Mouse (Mus musculus) heart, postnatal 0 days (tissue): ENCODE measurements around the gene Cd274. TPM values are rescaled to one million over a fixed set of nuclear protein-coding genes. Genes with fewer than 3 reads are reported as not detected.

Experiments used
- ATAC-seq: fragments of 200-750 bp; cut with Nextera tagmentation; 2 replicates; pipeline ENCODE4 v1.8.0; 2017; ENCODE audit warnings: low read depth, moderate number of reproducible peaks, moderate library complexity; ENCODE audit not compliant: insufficient read depth
- DNase-seq: peaks from one replicate; pipeline ENCODE4 v3.0.0-alpha.2; 2016; ENCODE audit warnings: low spot score
- H3K27ac ChIP-seq: fragments of 300-500 bp; sonication (generic); 2 replicates; pipeline ENCODE4 v1.5.1; 2014; ENCODE audit warnings: low read depth, mild to moderate bottlenecking
- H3K27me3 ChIP-seq: fragments of 300-500 bp; sonication (generic); 2 replicates; pipeline ENCODE4 v1.6.1; 2014; ENCODE audit warnings: low read length, mixed read lengths; ENCODE audit not compliant: control insufficient read depth, insufficient read depth
- H3K36me3 ChIP-seq: fragments of 300-500 bp; sonication (generic); replicated peaks from 2 replicates; pipeline ENCODE4 v1.6.1; 2014; ENCODE audit warnings: low read length, mixed read lengths; ENCODE audit not compliant: control insufficient read depth, insufficient read depth
- H3K4me1 ChIP-seq: fragments of 300-500 bp; sonication (generic); 2 replicates; pipeline ENCODE4 v1.6.1; 2014; ENCODE audit warnings: antibody characterized with exemption; ENCODE audit not compliant: control insufficient read depth, insufficient read depth
- H3K4me2 ChIP-seq: fragments of 300-500 bp; sonication (generic); 2 replicates; pipeline ENCODE4 v1.6.1; 2014; ENCODE audit warnings: low read depth, mild to moderate bottlenecking, low read length, moderate library complexity
- H3K4me3 ChIP-seq: fragments of 300-500 bp; sonication (generic); 2 replicates; pipeline ENCODE4 v1.5.1; 2014; ENCODE audit warnings: low read depth, low read length
- H3K9ac ChIP-seq: fragments of 300-500 bp; sonication (generic); replicated peaks from 2 replicates; pipeline ENCODE4 v1.6.1; 2014; ENCODE audit warnings: low read depth, low read length, mixed read lengths
- H3K9me3 ChIP-seq: fragments of 300-500 bp; sonication (generic); replicated peaks from 2 replicates; pipeline ENCODE4 v1.6.1; 2016; ENCODE audit warnings: low read length; ENCODE audit not compliant: control insufficient read depth
- CTCF ChIP-seq: IDR thresholded peaks from 2 replicates; pipeline ENCODE4 v1.5.1; 2016; ENCODE audit warnings: antibody characterized with exemption, control low read depth, low read depth
- EP300 ChIP-seq: IDR thresholded peaks from 2 replicates; pipeline ENCODE4 v1.6.1; 2016; ENCODE audit warnings: antibody characterized with exemption, low read depth
- WGBS: fragments of 180-500 bp; shearing (Covaris S2); extraction: QIAGEN DNeasy Blood & Tissue Kit; methylation state at CpG from one replicate; pipeline ENCODE4 v1.1.7; 2014; 5-methylcytosine and 5-hydroxymethylcytosine counted together
- polyA plus RNA-seq: library from polyadenylated mRNA; unstranded; fragments of >200 nt; fragmentation: Nextera tagmentation; extraction: Ambion mirVana; gene quantifications from 2 replicates; pipeline ENCODE4 v1.2.1, GENCODE M21; 2015
- total RNA-seq: library from RNA; depleted of rRNA; stranded (reverse); fragments of >200 nt; gene quantifications from 2 replicates; pipeline ENCODE4 v1.2.3, GENCODE M21; 2014; ENCODE audit warnings: low replicate concordance

Gene Cd274
- total and polyA plus RNA-seq, 2 experiments from 2014 or later, result 0.04 to 0.23 TPM

- WGBS, result 50% methylated on average over 5 of the region's 5 CpGs
- DNase-seq (no peak), ATAC-seq (no peak)
- H3K36me3 ChIP-seq, result peaks cover 9% of the 10 kb centered on the region; the same call in 1 of the 2 replicates
- H3K4me1 ChIP-seq, result peaks cover 6% of the 10 kb centered on the region; the same call in 1 of the 2 replicates
- TF ChIP-seq EP300 (no peak), CTCF (no peak)
- H3K27me3 ChIP-seq, result no peaks in the 10 kb centered on the region
- H3K4me3 ChIP-seq, result no peak overlapping the region
- no peak overlapping the region for H3K9ac ChIP-seq
- no peaks in the 10 kb centered on the region for H3K9me3 ChIP-seq
- H3K27ac ChIP-seq, result no peak overlapping the region
- no peak overlapping the region for H3K4me2 ChIP-seq
These were observed 7.0 kb upstream of the Cd274 start for GRCm38 (mm10) chr19:29360251-29360650.

DNA sequence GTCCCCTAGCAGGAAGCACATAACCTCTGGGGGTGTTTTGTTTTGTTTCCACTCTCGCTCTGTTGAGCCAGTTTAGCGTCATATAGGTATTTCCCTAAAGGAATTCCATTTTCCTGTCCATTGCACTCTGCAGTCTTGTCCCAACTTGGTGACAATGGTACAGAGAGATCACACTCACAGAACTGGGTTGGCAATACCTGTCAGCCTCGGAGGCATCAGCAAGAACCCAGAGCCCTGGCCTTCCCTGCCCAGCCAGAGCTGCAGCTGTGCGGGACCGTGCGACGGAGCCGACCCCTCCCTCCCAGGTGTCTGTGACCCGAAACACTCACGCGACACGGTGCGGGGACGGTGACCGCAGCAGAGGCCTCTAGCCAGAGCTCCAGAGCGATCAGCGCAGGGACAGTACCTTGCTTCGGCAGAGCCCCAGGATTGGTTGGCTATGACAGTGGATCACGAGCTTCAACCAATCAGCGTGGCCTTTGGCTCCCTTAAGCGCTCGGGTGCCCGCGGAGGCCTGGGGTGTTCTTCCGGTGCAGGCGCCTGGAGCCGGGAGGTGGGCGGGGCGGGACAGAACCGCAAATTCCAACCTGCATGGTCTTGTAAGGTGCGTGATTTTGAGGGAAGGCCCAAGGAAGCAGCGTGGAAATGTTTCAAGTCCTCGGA, 5.7 kb upstream of the Cd274 start:
- peak; percentile 100 for ATAC-seq
- WGBS, result 3% methylated on average over 33 of the region's 33 CpGs
- Histone ChIP-seq H3K4me3 (peak overlapping the region; percentile 79), H3K27me3 (no peaks in the 10 kb centered on the region), H3K9me3 (no peaks in the 10 kb centered on the region), H3K4me1 (peaks cover 6% of the 10 kb centered on the region; the same call in 1 of the 2 replicates), H3K4me2 (peak overlapping the region; percentile 94), H3K27ac (peak overlapping the region; percentile 67; the same call in 1 of the 2 replicates), H3K36me3 (0 out of 2 replicates have a peak, but pooled peaks cover 3% of the 10 kb centered on the region), H3K9ac (peak overlapping the region; percentile 72)
- peak; percentile 94 for DNase-seq
- TF ChIP-seq EP300, result no peak
- TF ChIP-seq CTCF, result no peak

DNA sequence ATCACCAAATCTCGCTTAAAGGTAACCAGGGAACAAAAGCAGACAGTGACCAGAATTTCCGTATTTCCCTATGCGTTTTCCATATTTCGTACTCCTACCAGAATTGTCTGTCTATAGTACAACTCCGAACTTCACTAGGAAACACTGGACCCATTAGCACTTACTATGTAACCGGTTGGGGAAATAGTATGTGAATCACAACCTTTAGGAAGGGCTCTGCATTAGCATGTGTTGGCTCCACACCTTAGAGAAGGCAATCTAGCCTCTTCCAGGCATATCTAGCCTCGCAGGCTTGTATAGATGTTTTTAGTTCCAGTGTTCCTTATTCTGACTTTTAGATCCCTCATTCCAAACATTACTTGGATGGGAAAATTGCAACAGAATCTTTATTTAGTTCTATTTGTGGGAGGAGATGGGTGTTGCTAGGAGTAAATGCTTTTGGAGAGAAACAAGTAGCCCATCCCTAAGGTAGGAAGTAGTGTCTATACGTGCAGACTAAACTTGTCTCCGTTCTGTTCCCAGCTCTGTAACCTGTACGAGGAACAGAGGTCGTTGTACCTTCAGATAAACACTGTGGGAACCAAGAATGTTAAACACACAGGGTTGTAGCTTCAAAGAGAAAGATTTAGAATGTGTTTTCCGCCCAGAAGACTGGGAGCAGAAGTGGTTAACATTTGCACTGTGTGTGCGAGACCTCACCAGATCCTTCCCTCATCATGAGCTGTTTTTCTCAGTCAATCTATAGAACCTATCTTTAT, 4.9 kb upstream of the Cd274 start:
- Histone ChIP-seq H3K27me3 (no peaks in the 10 kb centered on the region), H3K9me3 (no peaks in the 10 kb centered on the region), H3K9ac (peak overlapping the region; percentile 72; the same call in 1 of the 2 replicates), H3K27ac (no peak overlapping the region), H3K36me3 (no peaks in the 10 kb centered on the region), H3K4me1 (peaks cover 6% of the 10 kb centered on the region; the same call in 1 of the 2 replicates), H3K4me2 (peak overlapping the region; percentile 94), H3K4me3 (peak overlapping the region; percentile 79)
- ATAC-seq (0 out of 2 replicates have a peak, but pooled peaks have one; percentile 25), DNase-seq (peak; percentile 16)
- TF ChIP-seq CTCF, result no peak
- 37% methylated on average over 13 of the region's 13 CpGs for WGBS

GRCm38 (mm10) chr19:29363557-29363956, 3.7 kb upstream of the Cd274 start:
- H3K4me3 ChIP-seq, result no peak overlapping the region
- no peaks in the 10 kb centered on the region for H3K9me3 ChIP-seq
- no peaks in the 10 kb centered on the region for H3K27me3 ChIP-seq
- DNase-seq (no peak), ATAC-seq (no peak)
- H3K27ac ChIP-seq, result no peak overlapping the region
- H3K9ac ChIP-seq, result no peak overlapping the region
- WGBS, result 87% methylated on average over 7 of the region's 7 CpGs
- H3K36me3 ChIP-seq, result no peaks in the 10 kb centered on the region
- TF ChIP-seq CTCF (no peak), EP300 (no peak)
- peaks cover 6% of the 10 kb centered on the region; the same call in 1 of the 2 replicates for H3K4me1 ChIP-seq
- no peak overlapping the region for H3K4me2 ChIP-seq

DNA sequence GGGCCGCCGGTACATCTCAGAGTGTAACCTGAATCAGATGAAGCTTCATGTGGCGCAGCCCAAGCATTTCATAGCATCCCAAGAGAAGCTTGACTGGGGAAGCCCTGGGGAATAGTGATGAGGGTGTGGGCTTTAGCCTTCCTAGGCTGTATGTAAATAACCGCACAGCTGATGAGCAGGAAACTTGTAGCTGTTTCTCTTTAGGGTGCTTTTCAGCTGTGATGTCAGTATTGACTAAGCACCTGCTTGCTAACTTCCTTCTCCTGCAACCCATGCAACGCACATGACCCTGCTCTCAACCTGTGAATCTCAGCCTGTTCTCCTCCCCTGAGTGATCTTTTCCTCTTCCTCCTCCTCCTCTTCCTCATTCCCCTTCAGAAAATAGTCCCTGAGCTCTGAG, 3.2 kb upstream of the Cd274 start:
- DNase-seq (no peak), ATAC-seq (no peak)
- Histone ChIP-seq H3K36me3 (no peaks in the 10 kb centered on the region), H3K4me1 (peaks cover 6% of the 10 kb centered on the region; the same call in 1 of the 2 replicates), H3K9me3 (no peaks in the 10 kb centered on the region), H3K4me3 (no peak overlapping the region), H3K9ac (no peak overlapping the region), H3K4me2 (no peak overlapping the region), H3K27ac (no peak overlapping the region), H3K27me3 (no peaks in the 10 kb centered on the region)
- WGBS, result 78% methylated on average over 5 of the region's 5 CpGs
- no peak for TF ChIP-seq CTCF
- no peak for TF ChIP-seq EP300
